In genomic region chr10:24165526-24166055, GRCm38 (mm10) we compare ENCODE assay signal across 29 mouse cellular contexts. TPM values are rescaled to one million over a fixed set of nuclear protein-coding genes. Genes with fewer than 3 reads are reported as not detected.
DNase-seq lines count a peak whose midpoint lies in the region; ATAC-seq and TF ChIP-seq lines count a peak whose summit lies in the region.
"Had no signal": no experiment of that assay in that cellular context is flagged by ENCODE, and none has a peak within 500 bp of the region (broad histone marks: within the 10 kb centered on the region; RNA-seq: fewer than 3 reads in every experiment).

No protein-coding gene starts in this region.

- WGBS in forebrain, embryonic 14.5 days = 55% methylated on average over 1 of the region's 1 CpGs
- 77% methylated on average over 1 of the region's 1 CpGs for WGBS in forebrain, embryonic 12.5 days

- H3K4me3 ChIP-seq in forebrain, embryonic 14.5 days (ENCODE audit: low read depth, low read length) = no peak overlapping the region
- no peak overlapping the region for H3K4me3 ChIP-seq in forebrain, embryonic 12.5 days (replicated peaks)
- no peak overlapping the region for H3K4me3 ChIP-seq in bone marrow macrophage, adult 2 months (ENCODE audit: insufficient read depth, low read length)
- H3K4me3 ChIP-seq: heart, embryonic 15.5 days; hindbrain, embryonic 10.5 days; midbrain, embryonic 15.5 days; neural tube, embryonic 15.5 days had no signal

- DNase-seq in forebrain, embryonic 14.5 days (ENCODE audit: low spot score) = peak; percentile 54
- DNase-seq in 416B (ENCODE audit: low read depth) = peak; percentile 84
- no peak for DNase-seq in left cerebral cortex, postnatal 36 days (ENCODE audit: low spot score in 2 of 2)
- DNase-seq in ovary, adult 18-20 months (ENCODE audit: low spot score) = no peak
- DNase-seq: adrenal gland, adult 8-10 months; B cell, adult 2 months; cerebellum, adult 11 months; cerebellum, postnatal 14 days; gastrocnemius, postnatal 10 days; kidney, adult 18-20 months; kidney, postnatal 10 days; layer of hippocampus, postnatal 36 days; liver; liver, postnatal 0 days had no signal

- peaks cover 12% of the 10 kb centered on the region for H3K4me1 ChIP-seq in forebrain, embryonic 14.5 days (ENCODE audit: control insufficient read depth, insufficient read depth, low read length)
- peaks cover 23% of the 10 kb centered on the region for H3K4me1 ChIP-seq in forebrain, embryonic 12.5 days
- peaks cover 75% of the 10 kb centered on the region for H3K4me1 ChIP-seq in bone marrow macrophage, adult 2 months (ENCODE audit: control insufficient read depth, insufficient read depth, low read length)

- intact Hi-C loops in left cerebral cortex, postnatal 36 days (cut with DNase I) = no loop called here

- no peak for TF ChIP-seq CTCF in bone marrow macrophage, adult 2 months (IDR thresholded peaks at IDR 0.05; ENCODE audit: low read depth, low read length)

- TF ChIP-seq POLR2A in bone marrow macrophage, adult 2 months (IDR thresholded peaks at IDR 0.05; ENCODE audit: borderline replicate concordance, low read depth, low read length) = no peak

- no peaks in the 10 kb centered on the region for H3K27me3 ChIP-seq in forebrain, embryonic 14.5 days (replicated peaks; ENCODE audit: control insufficient read depth, insufficient read depth, low read length)
- no peaks in the 10 kb centered on the region for H3K27me3 ChIP-seq in forebrain, embryonic 12.5 days
- H3K27me3 ChIP-seq: heart, embryonic 15.5 days; megakaryocyte, embryonic 14.5 days; midbrain, embryonic 15.5 days; neural tube, embryonic 15.5 days had no signal

- no peaks in the 10 kb centered on the region for H3K36me3 ChIP-seq in forebrain, embryonic 14.5 days (ENCODE audit: control insufficient read depth, insufficient read depth, low read length)
- H3K36me3 ChIP-seq in forebrain, embryonic 12.5 days (replicated peaks) = no peaks in the 10 kb centered on the region
- H3K36me3 ChIP-seq: heart, embryonic 15.5 days; hindbrain, embryonic 10.5 days; midbrain, embryonic 15.5 days; neural tube, embryonic 15.5 days had no signal

- H3K4me2 ChIP-seq in forebrain, embryonic 14.5 days (ENCODE audit: low read length) = no peak overlapping the region
- H3K4me2 ChIP-seq in forebrain, embryonic 12.5 days = no peak overlapping the region
- H3K4me2 ChIP-seq: heart, embryonic 15.5 days; midbrain, embryonic 15.5 days; neural tube, embryonic 15.5 days had no signal

- ATAC-seq in forebrain, embryonic 14.5 days = peak; percentile 52; the same call in 1 of the 2 replicates
- no peak for ATAC-seq in forebrain, embryonic 12.5 days (ENCODE audit: low FRiP score)
- peak; percentile 74 to 75 for ATAC-seq in hematopoietic stem cell, adult 5-6 weeks (replicated peaks in 1 of 2; ENCODE audit: insufficient read depth in 1 of 2, low FRiP score in 2 of 2, low TSS enrichment in 1 of 2, low read depth in 1 of 2, poor library complexity in 2 of 2, severe bottlenecking in 2 of 2)
- ATAC-seq: hindbrain, postnatal 0 days; midbrain, embryonic 15.5 days had no signal

- no peak overlapping the region for H3K9ac ChIP-seq in forebrain, embryonic 14.5 days (ENCODE audit: low read length)
- no peak overlapping the region for H3K9ac ChIP-seq in forebrain, embryonic 12.5 days
- H3K9ac ChIP-seq: heart, embryonic 15.5 days; liver, postnatal 0 days; midbrain, embryonic 15.5 days; neural tube, embryonic 15.5 days had no signal

- no peaks in the 10 kb centered on the region for H3K9me3 ChIP-seq in forebrain, embryonic 14.5 days (replicated peaks; ENCODE audit: control insufficient read depth, low read length)
- no peaks in the 10 kb centered on the region for H3K9me3 ChIP-seq in forebrain, embryonic 12.5 days
- H3K9me3 ChIP-seq: heart, embryonic 15.5 days; hindbrain, embryonic 10.5 days; megakaryocyte, embryonic 14.5 days; midbrain, embryonic 15.5 days; neural tube, embryonic 15.5 days had no signal

- H3K27ac ChIP-seq in forebrain, embryonic 14.5 days (ENCODE audit: low read depth, low read length) = no peak overlapping the region
- no peak overlapping the region for H3K27ac ChIP-seq in forebrain, embryonic 12.5 days
- peak overlapping the region; percentile 69 for H3K27ac ChIP-seq in bone marrow macrophage, adult 2 months (ENCODE audit: insufficient read depth, low read depth, low read length)
- H3K27ac ChIP-seq: hindbrain, postnatal 0 days had no signal

RNA-seq across cellular contexts. Expression of gene Stx7, which starts 16.5 kb away (rescaled TPM):
- 275 and 313 TPM in 2 replicates for polyA plus RNA-seq in forebrain, embryonic 14.5 days (2014; fragmentation: Nextera tagmentation; extraction: Ambion mirVana)
- 115 and 121 TPM in 2 replicates for polyA plus RNA-seq in forebrain, embryonic 12.5 days (2016; fragmentation: Nextera tagmentation; extraction: Ambion mirVana)
- polyA plus RNA-seq in bone marrow macrophage, adult 2 months (2012; ENCODE audit: insufficient read depth, insufficient read length, missing spikeins) = 140 and 151 TPM in 2 replicates
- 38.7 and 44.2 TPM in 2 replicates for total RNA-seq in hematopoietic stem cell, adult 5-6 weeks (2017)
- total RNA-seq in left cerebral cortex, postnatal 36 days (2021) = 100 to 1,000 TPM; 136 to 139 TPM

RNA-seq across cellular contexts. Expression of gene Taar9, which starts 56.3 kb away (rescaled TPM):
- polyA plus RNA-seq in forebrain, embryonic 14.5 days (2014; fragmentation: Nextera tagmentation; extraction: Ambion mirVana) = not detected in 2 replicates
- not detected in 2 replicates for polyA plus RNA-seq in forebrain, embryonic 12.5 days (2016; fragmentation: Nextera tagmentation; extraction: Ambion mirVana)
- not detected in 2 replicates for polyA plus RNA-seq in bone marrow macrophage, adult 2 months (2012; ENCODE audit: insufficient read depth, insufficient read length, missing spikeins)
- not detected in 2 replicates for total RNA-seq in hematopoietic stem cell, adult 5-6 weeks (2017)
- not detected for total RNA-seq in left cerebral cortex, postnatal 36 days (2021)
- total RNA-seq: adrenal gland, adult 8-10 months; gastrocnemius, postnatal 10 days; heart, adult 8-10 months; hindbrain, postnatal 0 days; layer of hippocampus, adult 18-20 months; layer of hippocampus, postnatal 36 days; left cerebral cortex, postnatal 14 days had no signal
- polyA plus RNA-seq: heart, embryonic 15.5 days; hindbrain, embryonic 10.5 days; hindbrain, postnatal 0 days; liver, postnatal 0 days; midbrain, embryonic 15.5 days; neural tube, embryonic 15.5 days; stomach, postnatal 0 days; thymus, postnatal 0 days; urinary bladder, adult 2 months had no signal

RNA-seq across cellular contexts. Expression of gene Moxd1, which starts 57.7 kb away (rescaled TPM):
- polyA plus RNA-seq in forebrain, embryonic 14.5 days (2014; fragmentation: Nextera tagmentation; extraction: Ambion mirVana) = 1.7 and 2.1 TPM in 2 replicates
- 2.7 and 3.2 TPM in 2 replicates for polyA plus RNA-seq in forebrain, embryonic 12.5 days (2016; fragmentation: Nextera tagmentation; extraction: Ambion mirVana)
- polyA plus RNA-seq in bone marrow macrophage, adult 2 months (2012; ENCODE audit: insufficient read depth, insufficient read length, missing spikeins) = not detected in 2 replicates
- total RNA-seq in hematopoietic stem cell, adult 5-6 weeks (2017) = not detected in 2 replicates
- total RNA-seq in left cerebral cortex, postnatal 36 days (2021) = 1 to 10 TPM; 6.2 to 7.0 TPM
- polyA plus RNA-seq: liver, postnatal 0 days had no signal

Comparison
In these comparisons a context has a peak if more than half of its experiments do, and no peak if none do; other contexts are left out.
1. DNase-seq: peak in forebrain, embryonic 14.5 days (single experiment) and 416B (single experiment); none in left cerebral cortex, postnatal 36 days (0 of 2) and ovary, adult 18-20 months (single experiment).